Mouse (Mus musculus) neural tube, postnatal 0 days (tissue): ENCODE data around the gene Zfp882. TPM values are rescaled to one million over a fixed set of nuclear protein-coding genes. Genes with fewer than 3 reads are reported as not detected.

ENCODE experiments used
- polyA plus RNA-seq: library from polyadenylated mRNA; unstranded; fragments of >200 nt; fragmentation: Nextera tagmentation; extraction: Ambion mirVana; gene quantifications from 2 replicates; pipeline ENCODE4 v1.2.1, GENCODE M21; 2015

Zfp882 gene
- polyA plus RNA-seq: 10.9 and 11.4 TPM in 2 replicates

GRCm38 (mm10) chr8:71908309-71909261, at the start of gene Zfp882, which contains the start of gene Zfp617:
TSS of gene Zfp882 (plus strand) at chr8:71908608.
TSS of gene Zfp617 (plus strand) at chr8:71908635.

GRCm38 (mm10) chr8:71881618-71882274, 26.7 kb upstream of the Zfp882 start, which contains the start of gene Zfp709:
TSS of gene Zfp709 (plus strand) at chr8:71882019.

GRCm38 (mm10) chr8:71950482-71951221, 42.2 kb downstream of the Zfp882 start, which contains the start of gene Zfp961:
TSS of gene Zfp961 (plus strand) at chr8:71951038.

Other genes starting within 250 kb of the Zfp882 start
- gene Unc13a, start 236.9 kb upstream of the Zfp882 start, polyA plus RNA-seq: 15.7 and 19.2 TPM in 2 replicates
- gene Jak3, start 232.3 kb upstream of the Zfp882 start, polyA plus RNA-seq: 7.6 and 8.0 TPM in 2 replicates
- 1.5 and 2.0 TPM in 2 replicates for gene Insl3, start 219.4 kb upstream of the Zfp882 start, polyA plus RNA-seq
- gene B3gnt3, start 206.8 kb upstream of the Zfp882 start, polyA plus RNA-seq: 0.47 and 0.90 TPM in 2 replicates
- gene Fcho1, start 182.9 kb upstream of the Zfp882 start, polyA plus RNA-seq: 56.6 and 70.9 TPM in 2 replicates
- 5.1 and 5.7 TPM in 2 replicates for gene Zfp709, start 26.6 kb upstream of the Zfp882 start, polyA plus RNA-seq
- gene Zfp617, start within 50 bp of the Zfp882 start, polyA plus RNA-seq: 26.3 and 26.8 TPM in 2 replicates
- gene Zfp961, start 42.4 kb downstream of the Zfp882 start, polyA plus RNA-seq: 12.7 and 13.6 TPM in 2 replicates
- 1.3 and 1.6 TPM in 2 replicates for gene Cyp4f18, start 101.0 kb downstream of the Zfp882 start, polyA plus RNA-seq
- gene Olfr372, start 132.6 kb downstream of the Zfp882 start, polyA plus RNA-seq: not detected in 2 replicates
- gene Olfr373, start 174.6 kb downstream of the Zfp882 start, polyA plus RNA-seq: not detected in 2 replicates
- not detected in 2 replicates for gene Olfr374, start 198.4 kb downstream of the Zfp882 start, polyA plus RNA-seq
- gene Tpm4, start 226.4 kb downstream of the Zfp882 start, polyA plus RNA-seq: 100 and 103 TPM in 2 replicates